Mouse (Mus musculus) right cerebral cortex, adult 2 months (tissue): ENCODE measurements around the gene Helt.
A peak's percentile ranks its signal among the peaks of the same experiment; 100 is the strongest.
"Not testable (repeated sequence)": the region's sequence is repeated elsewhere in the genome, so short reads cannot be mapped to it uniquely, and the experiment has no call there.

Experiments used
- DNase-seq, 2 experiments: peaks; one replicate each; pipeline ENCODE4 v3.0.0; 2021 to 2022; ENCODE audit warnings: low spot score in 2 of 2

The Helt gene

DNA sequence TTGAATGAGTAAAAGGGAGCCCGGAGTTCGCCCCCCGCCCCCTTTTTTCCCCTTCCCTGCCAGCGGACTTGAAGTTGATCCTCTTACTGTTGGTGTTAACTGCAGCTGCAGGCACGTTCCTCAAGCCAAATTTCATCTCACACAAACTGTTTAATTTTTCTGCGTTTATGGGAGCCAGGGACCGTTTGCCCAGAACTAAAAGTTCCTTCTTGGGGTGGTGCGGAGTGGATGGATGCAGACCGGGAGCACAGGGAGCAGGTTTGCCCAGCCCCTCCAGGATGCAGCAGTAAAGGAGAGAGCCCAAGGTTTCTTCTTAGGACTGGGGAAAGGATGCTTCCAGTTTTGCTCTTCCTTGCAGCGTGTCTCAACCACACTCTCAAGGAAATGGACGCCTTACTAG lies 2.1 kb upstream of the Helt start:
- DNase-seq = no peak

DNA sequence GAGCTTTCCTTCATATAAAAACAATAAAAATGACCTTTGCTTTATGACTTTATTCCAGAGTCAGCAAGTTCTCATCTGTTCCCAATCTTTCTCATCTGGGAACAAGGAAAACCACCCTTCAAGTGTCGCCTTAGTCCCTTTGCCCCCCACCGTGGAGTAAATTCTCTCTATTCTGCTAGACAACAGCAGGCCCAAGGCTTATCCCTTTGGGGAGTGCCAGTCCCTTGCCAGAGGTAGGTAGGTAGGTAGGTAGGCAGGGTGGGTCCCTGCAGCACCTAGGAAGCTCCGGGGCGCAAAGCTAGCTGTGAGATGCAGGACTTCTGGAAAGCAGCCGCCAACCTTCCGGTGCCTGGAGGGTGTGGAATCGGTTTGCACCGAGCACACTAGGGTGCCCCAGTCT lies 1.5 kb upstream of the Helt start:
- DNase-seq = no peak

DNA sequence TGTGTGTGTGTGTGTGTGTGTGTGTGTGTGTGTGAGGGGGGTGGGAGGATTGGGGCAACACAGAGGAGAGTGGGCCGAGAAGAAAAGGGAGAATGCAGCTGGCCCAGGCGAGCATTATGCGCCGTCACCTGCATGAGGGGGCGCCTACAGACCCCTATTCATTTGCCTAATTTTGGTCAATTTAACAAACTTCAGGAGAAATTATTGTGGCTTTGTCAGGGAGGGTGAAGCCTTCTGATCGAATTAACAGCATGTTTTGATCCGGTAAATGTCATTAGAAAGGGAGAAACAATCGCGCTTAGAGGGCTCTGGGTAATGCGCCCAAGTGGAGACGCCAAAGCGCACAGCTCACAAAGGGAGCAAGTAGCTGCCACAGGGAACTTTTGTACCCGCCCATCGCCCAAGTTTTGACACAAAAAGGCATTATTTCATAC lies 647 bp upstream of the Helt start:
- DNase-seq = no peak

GRCm38 (mm10) chr8:46293741-46294151 lies 725 bp downstream of the Helt start:
- DNase-seq = peak; percentile 45 to 56

DNA sequence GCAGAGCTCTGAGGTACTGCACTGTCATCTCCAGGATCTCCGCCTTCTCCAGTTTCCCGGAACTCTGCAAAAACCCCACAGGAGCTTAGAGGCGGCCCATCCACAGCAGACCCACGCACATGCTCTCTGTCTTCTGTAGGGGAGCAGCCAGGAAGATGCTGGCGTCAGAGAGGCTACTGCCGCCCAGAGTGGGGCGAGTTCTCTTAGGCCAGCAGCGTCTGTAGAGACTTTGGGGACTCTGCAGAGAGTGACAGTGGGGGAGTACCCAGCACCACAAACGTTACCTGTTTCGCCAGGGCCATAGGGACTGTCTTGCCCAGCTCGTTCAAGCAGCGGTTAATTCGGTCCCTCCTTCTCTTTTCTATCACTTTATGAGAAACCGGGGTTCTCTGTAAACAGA lies 1.3 kb downstream of the Helt start:
- DNase-seq = peak in 1 of 2 experiments; percentile 11

GRCm38 (mm10) chr8:46291931-46292675 lies 2.4 kb downstream of the Helt start:
- no peak for DNase-seq

- no peak for DNase-seq
Measured at GRCm38 (mm10) chr8:46289274-46289673, 5.2 kb downstream of the Helt start.

DNA sequence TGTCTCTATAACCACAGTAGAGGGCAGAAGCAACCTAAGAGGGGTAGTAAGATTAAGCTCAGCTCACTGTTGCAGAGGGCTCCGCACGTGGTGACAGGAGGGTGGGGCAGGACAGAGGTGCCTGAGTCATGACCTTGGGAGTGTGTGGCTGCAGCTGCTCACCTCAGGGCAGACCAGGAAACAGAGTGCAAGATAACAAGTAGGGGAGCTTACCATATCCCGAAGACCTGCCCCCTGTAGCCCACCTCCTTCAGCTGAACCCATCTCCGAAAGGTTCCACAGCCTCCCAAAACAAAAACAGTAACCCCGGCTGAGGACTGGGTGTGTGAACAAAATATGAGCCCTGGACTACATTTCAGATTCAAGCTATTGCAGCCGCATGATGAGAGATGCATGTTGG lies 6.5 kb downstream of the Helt start:
- no peak for DNase-seq

GRCm38 (mm10) chr8:46285980-46286379 lies 8.5 kb downstream of the Helt start:
- no peak for DNase-seq

GRCm38 (mm10) chr8:46281536-46281935 lies 12.9 kb downstream of the Helt start:
- peak; percentile 61 to 63 for DNase-seq

GRCm38 (mm10) chr8:46276939-46277338 lies 17.5 kb downstream of the Helt start:
- DNase-seq = no peak

DNA sequence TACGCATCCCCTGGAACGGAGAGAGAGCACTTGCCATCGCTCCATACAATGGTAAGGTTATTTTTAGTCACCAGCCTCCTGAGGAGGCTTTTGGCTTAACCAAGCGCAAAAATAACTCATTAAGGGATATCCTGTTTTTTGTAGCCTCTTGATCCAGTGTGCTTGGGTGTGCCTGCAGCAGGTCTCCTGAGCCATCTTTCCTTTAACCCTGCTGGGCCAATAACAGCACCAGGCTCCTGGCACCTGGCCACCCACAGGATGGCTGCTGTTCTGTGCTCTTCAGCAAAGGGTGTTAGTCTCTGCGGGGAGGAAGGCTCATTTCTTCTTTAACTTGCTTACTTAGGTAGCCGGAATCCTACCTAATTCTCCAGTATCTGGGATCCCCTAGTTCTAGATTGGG lies 23.7 kb downstream of the Helt start:
- no peak for DNase-seq

GRCm38 (mm10) chr8:46270147-46270546 lies 24.3 kb downstream of the Helt start:
- no peak for DNase-seq

GRCm38 (mm10) chr8:46266801-46267200 lies 27.7 kb downstream of the Helt start:
- DNase-seq = no peak

DNA sequence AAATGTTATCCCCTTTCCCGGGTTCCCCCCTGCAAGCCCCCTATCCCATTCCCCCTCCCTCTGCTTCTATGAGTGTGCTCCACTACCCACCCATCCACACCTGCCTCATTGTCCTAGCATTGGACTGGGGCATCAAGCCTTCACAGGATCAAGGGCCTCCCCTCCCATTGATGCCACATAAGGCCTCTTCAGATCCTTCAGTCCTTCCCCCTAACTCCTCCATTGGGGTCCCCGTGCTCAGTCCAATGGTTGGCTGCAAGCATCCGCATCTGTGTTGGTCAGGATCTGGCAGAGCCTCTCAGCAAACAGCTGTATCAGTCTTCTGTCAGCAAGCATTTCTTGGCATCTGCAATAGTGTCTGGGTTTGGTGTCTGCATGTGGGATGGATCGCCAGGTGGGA lies 30.3 kb downstream of the Helt start:
- not testable (repeated sequence) for DNase-seq

- DNase-seq = no peak
Measured at GRCm38 (mm10) chr8:46257921-46258682, 36.4 kb downstream of the Helt start.

DNA sequence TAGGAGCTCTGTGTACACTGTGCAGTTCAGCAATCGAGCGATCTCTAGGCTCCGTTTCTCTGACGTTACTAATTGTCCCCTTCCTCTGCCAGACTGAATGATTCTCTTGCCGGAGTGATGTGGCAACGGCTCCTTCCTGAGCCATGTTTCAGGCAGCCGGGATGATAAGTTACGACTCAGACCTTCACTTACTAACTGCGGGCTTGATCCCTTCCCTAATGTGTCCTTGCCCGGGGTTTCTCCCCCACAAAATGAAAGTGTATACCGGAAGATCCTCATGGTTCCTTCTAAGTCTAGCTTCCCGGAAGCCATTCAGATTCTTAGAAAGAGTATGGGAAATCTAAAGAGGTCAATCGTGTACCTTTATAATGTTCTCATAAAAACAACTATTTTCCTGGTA lies 42.0 kb downstream of the Helt start:
- DNase-seq = no peak

- no peak for DNase-seq
Measured at GRCm38 (mm10) chr8:46251561-46251960, 42.9 kb downstream of the Helt start.

DNA sequence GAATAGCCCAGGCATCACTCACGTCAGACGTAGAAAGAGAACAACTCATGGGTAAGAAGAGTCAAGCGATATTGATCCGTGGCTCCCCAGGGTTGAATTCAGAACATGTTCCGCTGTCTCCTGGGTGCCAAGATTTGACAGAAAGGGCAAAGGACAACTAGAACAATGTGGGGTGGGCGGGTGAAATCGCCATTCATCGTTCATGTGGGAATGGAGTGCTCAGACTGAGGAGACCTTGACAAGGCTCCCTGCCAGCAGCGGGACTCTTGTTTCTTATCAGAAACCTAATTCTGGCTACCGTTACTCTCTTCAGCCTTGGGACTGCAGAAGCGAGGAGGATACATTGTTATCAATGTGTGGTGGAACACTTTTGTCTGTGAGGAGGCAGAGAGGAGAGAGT lies 48.1 kb downstream of the Helt start:
- DNase-seq = no peak

- no peak for DNase-seq
Measured at GRCm38 (mm10) chr8:46242946-46243345, 51.5 kb downstream of the Helt start.
